Mouse (Mus musculus) liver, adult 2 months (tissue): ENCODE data around the gene Ccl5.

Source experiments
- CTCF ChIP-seq: fragments of 200-500 bp; IDR thresholded peaks from 2 replicates; pipeline ENCODE4 v1.5.1; 2011; ENCODE audit warnings: low read depth, low read length, control low read depth
- POLR2A ChIP-seq: fragments of 200-500 bp; IDR thresholded peaks from 2 replicates; pipeline ENCODE4 v1.6.1; 2011; ENCODE audit warnings: low read length, control low read depth; ENCODE audit not compliant: insufficient read depth; ENCODE audit errors: extremely low read depth

- TF ChIP-seq CTCF (no peak), POLR2A (no peak)
These were observed 38.9 kb upstream of the Ccl5 start for GRCm38 (mm10) chr11:83569249-83569648.
